Mouse (Mus musculus): ENCODE measurements around the gene Krt72. TPM values are rescaled to one million over a fixed set of nuclear protein-coding genes. Genes with fewer than 3 reads are reported as not detected.

The Krt72 gene
- not detected in 2 replicates for polyA plus RNA-seq (2012; rRNA removed)

DNA sequence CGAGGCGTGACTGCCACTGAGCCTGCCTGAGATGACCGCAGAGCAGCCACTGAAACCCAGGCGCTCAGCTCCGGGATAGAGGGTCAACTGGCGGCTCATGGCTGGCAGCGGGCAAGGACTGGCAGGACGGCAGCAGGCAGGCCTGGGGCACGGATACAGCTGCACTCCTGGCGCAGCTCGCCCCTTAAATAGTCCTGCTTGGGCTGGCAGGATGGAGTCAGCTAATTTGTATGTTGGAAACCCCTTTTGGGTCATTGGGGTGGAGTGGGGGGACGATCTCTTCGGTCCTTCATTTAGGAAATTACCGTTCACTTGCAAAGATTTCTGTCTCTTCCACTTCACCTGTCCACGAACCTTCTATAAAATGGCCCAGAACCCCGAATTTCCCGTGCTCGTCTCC is at the start of gene Krt72:
Gene Krt72 (minus strand): TSS at position 101 of the 400 bp plus-strand sequence.

DNA sequence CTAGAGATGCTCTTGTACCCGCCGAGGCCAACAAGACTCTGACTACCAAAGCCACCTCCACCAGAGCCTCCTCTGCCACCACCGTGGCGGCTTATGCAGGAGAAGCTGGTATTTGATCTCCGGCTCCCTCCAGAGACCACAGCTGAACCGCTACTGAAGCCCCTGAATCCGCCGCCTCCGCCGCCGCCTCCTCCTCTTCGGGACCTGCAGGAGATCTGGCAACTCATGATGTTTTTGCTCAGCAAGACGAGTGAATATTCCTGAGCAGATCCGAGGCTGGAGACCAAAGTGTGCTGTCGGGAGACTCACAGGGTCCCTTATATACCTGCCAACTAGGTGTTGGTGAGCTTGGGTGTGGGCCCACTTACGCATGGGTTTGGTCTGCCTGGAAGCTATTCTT is 31.6 kb upstream of the Krt72 start, which contains the start of gene Krt2:
Gene Krt2 (minus strand): TSS at position 295 of the 400 bp plus-strand sequence.

DNA sequence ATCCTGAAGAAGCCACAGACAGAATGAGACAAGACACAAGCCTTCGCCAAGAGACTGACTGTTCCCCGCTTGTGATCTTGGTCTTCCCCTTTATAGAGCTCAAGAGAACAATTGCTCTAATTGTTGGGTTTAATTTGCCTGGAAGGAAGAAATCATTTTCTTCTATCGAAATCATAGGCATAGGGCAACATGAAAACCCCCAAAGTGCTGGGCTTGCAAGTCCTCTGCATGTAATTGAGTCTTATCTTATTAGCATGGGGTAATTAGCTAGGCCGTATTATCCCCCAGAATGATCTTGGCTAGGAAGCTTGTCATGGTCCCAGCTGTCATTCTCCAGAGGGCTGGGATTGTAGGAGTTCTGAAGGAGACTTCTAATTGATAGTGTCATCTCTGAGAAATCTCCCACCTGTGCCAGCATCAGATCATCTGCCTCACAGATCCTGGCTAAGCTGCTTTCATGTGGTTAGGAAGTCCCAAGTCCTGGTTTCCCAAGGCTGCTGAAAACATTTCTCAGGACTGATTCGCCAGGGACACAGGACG is 16.1 kb upstream of the Krt72 start, which contains the start of gene Krt73:
Gene Krt73 (minus strand): TSS at position 51 of the 540 bp plus-strand sequence.

DNA sequence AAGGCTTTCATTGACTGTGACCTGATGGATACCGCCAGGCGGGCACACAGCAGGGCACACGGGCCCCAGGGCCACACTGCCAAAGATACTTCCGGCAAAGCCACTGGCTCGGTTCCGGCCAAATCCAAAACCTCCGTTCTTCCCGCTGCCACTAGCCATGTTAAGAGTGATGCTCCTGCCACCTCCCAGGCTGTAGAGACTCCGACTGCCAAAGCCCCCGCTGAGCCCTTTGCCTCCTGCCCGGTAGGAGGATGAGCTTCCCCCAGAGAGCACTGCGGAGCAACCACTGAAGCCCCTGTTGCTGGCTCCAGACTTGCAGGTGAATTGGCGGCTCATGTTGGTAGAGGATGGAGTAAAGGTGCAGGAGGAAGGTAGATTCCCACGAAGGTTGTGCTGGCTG is 43.5 kb downstream of the Krt72 start, which contains the start of gene Krt71:
Gene Krt71 (minus strand): TSS at position 399 of the 400 bp plus-strand sequence.

Other genes starting within 250 kb of the Krt72 start
- gene Krt82, start 235.8 kb downstream of the Krt72 start, polyA plus RNA-seq (2012; rRNA removed): not detected in 2 replicates
- 0.11 and 0.24 TPM in 2 replicates for gene Krt90, start 223.5 kb downstream of the Krt72 start, polyA plus RNA-seq (2012; rRNA removed)
- gene Krt75, start 212.6 kb downstream of the Krt72 start, polyA plus RNA-seq (2012; rRNA removed): 0.73 and 0.98 TPM in 2 replicates
- not detected in 2 replicates for gene Gm5414, start 158.3 kb downstream of the Krt72 start, polyA plus RNA-seq (2012; rRNA removed)
- not detected in 2 replicates for gene Gm5478, start 139.1 kb downstream of the Krt72 start, polyA plus RNA-seq (2012; rRNA removed)
- 22.6 and 22.8 TPM in 2 replicates for gene Krt6b, start 106.2 kb downstream of the Krt72 start, polyA plus RNA-seq (2012; rRNA removed)
- gene Krt6a, start 92.2 kb downstream of the Krt72 start, polyA plus RNA-seq (2012; rRNA removed): 10.0 and 18.7 TPM in 2 replicates
- 106 and 147 TPM in 2 replicates for gene Krt5, start 73.6 kb downstream of the Krt72 start, polyA plus RNA-seq (2012; rRNA removed)
- not detected in 2 replicates for gene Krt71, start 43.4 kb downstream of the Krt72 start, polyA plus RNA-seq (2012; rRNA removed)
- not detected in 2 replicates for gene Krt73, start 15.9 kb upstream of the Krt72 start, polyA plus RNA-seq (2012; rRNA removed)
- gene Krt2, start 31.7 kb upstream of the Krt72 start, polyA plus RNA-seq (2012; rRNA removed): not detected in 2 replicates
- gene Krt1, start 64.3 kb upstream of the Krt72 start, polyA plus RNA-seq (2012; rRNA removed): 315 and 333 TPM in 2 replicates
- 0.04 and 0.05 TPM in 2 replicates for gene Krt77, start 83.2 kb upstream of the Krt72 start, polyA plus RNA-seq (2012; rRNA removed)
- gene Krt76, start 106.5 kb upstream of the Krt72 start, polyA plus RNA-seq (2012; rRNA removed): 0.50 and 0.67 TPM in 2 replicates
- 456 and 601 TPM in 2 replicates for gene Krt4, start 138.3 kb upstream of the Krt72 start, polyA plus RNA-seq (2012; rRNA removed)
- gene Krt79, start 153.9 kb upstream of the Krt72 start, polyA plus RNA-seq (2012; rRNA removed): 3.8 and 3.9 TPM in 2 replicates
- 11.4 and 15.9 TPM in 2 replicates for gene Krt78, start 167.8 kb upstream of the Krt72 start, polyA plus RNA-seq (2012; rRNA removed)
- gene Krt8, start 218.0 kb upstream of the Krt72 start, polyA plus RNA-seq (2012; rRNA removed): 1,182 and 1,269 TPM in 2 replicates
- gene Krt18, start 241.7 kb upstream of the Krt72 start, polyA plus RNA-seq (2012; rRNA removed): 248 and 336 TPM in 2 replicates